Mouse (Mus musculus) MEL (cell line): ENCODE measurements around the gene Slit1. TPM values are rescaled to one million over a fixed set of nuclear protein-coding genes. Genes with fewer than 3 reads are reported as not detected.

Source experiments
- DNase-seq: peaks from one replicate; pipeline ENCODE4 v3.0.0; 2011; ENCODE audit warnings: low read depth, low spot score
- H3K27ac ChIP-seq: 2 replicates; pipeline ENCODE4 v1.5.1; 2012; ENCODE audit warnings: low read depth, mild to moderate bottlenecking, control low read depth, low read length, moderate library complexity; ENCODE audit not compliant: control insufficient read depth
- H3K27me3 ChIP-seq, 2 experiments: fragments of 150-350 bp in 1 of 2; sonication (generic) in 1 of 2; 2 replicates each; pipeline ENCODE4 v1.6.1; 2012; ENCODE audit warnings: low read length in 2 of 2, mild to moderate bottlenecking in 2 of 2, improper control_type of control experiment in 1 of 2, moderate library complexity in 1 of 2; ENCODE audit not compliant: insufficient read depth in 2 of 2, control insufficient read depth in 1 of 2
- H3K36me3 ChIP-seq, 2 experiments: 2 replicates each; pipeline ENCODE4 v1.6.1; 2012 to 2014; ENCODE audit warnings: low read length in 2 of 2, improper control_type of control experiment in 1 of 2, inconsistent platforms in 1 of 2, mild to moderate bottlenecking in 1 of 2; ENCODE audit not compliant: insufficient read depth in 2 of 2, control insufficient read depth in 1 of 2
- H3K4me1 ChIP-seq, 2 experiments: fragments of 150-350 bp in 1 of 2; sonication (generic) in 1 of 2; 2 replicates each; pipeline ENCODE4 v1.6.1; 2012; ENCODE audit warnings: low read length in 2 of 2, improper control_type of control experiment in 1 of 2, mild to moderate bottlenecking in 1 of 2; ENCODE audit not compliant: insufficient read depth in 2 of 2, control insufficient read depth in 1 of 2
- H3K4me3 ChIP-seq, 2 experiments: fragments of 150-350 bp in 1 of 2; sonication (generic) in 1 of 2; 2 replicates each; pipeline ENCODE4 v1.5.1; 2012; ENCODE audit warnings: low read depth in 2 of 2, low read length in 2 of 2, mild to moderate bottlenecking in 2 of 2, moderate library complexity in 2 of 2, control low read depth in 1 of 2, improper control_type of control experiment in 1 of 2; ENCODE audit not compliant: control insufficient read depth in 1 of 2, insufficient read depth in 1 of 2
- H3K79me2 ChIP-seq: 2 replicates; pipeline ENCODE4 v1.6.1; 2012; ENCODE audit warnings: mild to moderate bottlenecking, low read length, moderate library complexity; ENCODE audit not compliant: control insufficient read depth, poor library complexity, insufficient read depth
- H3K9ac ChIP-seq: 2 replicates; pipeline ENCODE4 v1.6.1; 2012; ENCODE audit warnings: low read depth, mild to moderate bottlenecking, control low read depth, low read length, moderate library complexity; ENCODE audit not compliant: control insufficient read depth, poor library complexity, severe bottlenecking
- H3K9me3 ChIP-seq: fragments of 150-350 bp; sonication (generic); replicated peaks from 2 replicates; pipeline ENCODE4 v1.6.1; 2012; ENCODE audit warnings: mild to moderate bottlenecking, low read length, improper control_type of control experiment, moderate library complexity; ENCODE audit not compliant: insufficient read depth
- CHD2 ChIP-seq: IDR thresholded peaks from 2 replicates; pipeline ENCODE4 v1.6.1; 2011; ENCODE audit warnings: low read length, improper control_type of control experiment
- EP300 ChIP-seq, 2 experiments: IDR thresholded peaks; 2 replicates each; pipeline ENCODE4 v1.6.1; 2011; ENCODE audit warnings: improper control_type of control experiment in 2 of 2, low read length in 2 of 2, low read depth in 1 of 2, mild to moderate bottlenecking in 1 of 2
- ETS1 ChIP-seq: IDR thresholded peaks from 2 replicates; pipeline ENCODE4 v1.6.1; 2012; ENCODE audit warnings: low read depth, mild to moderate bottlenecking, inconsistent platforms, low read length, improper control_type of control experiment, moderate library complexity
- GABPA ChIP-seq: IDR thresholded peaks from 2 replicates; pipeline ENCODE4 v1.6.1; 2012; ENCODE audit warnings: low read depth, mild to moderate bottlenecking, inconsistent platforms, low read length, improper control_type of control experiment, moderate library complexity
- GATA1 ChIP-seq: IDR thresholded peaks from 2 replicates; pipeline ENCODE4 v1.6.1; 2011; ENCODE audit warnings: low read depth, low read length, improper control_type of control experiment
- JUND ChIP-seq: IDR thresholded peaks from 2 replicates; pipeline ENCODE4 v1.6.1; 2011; ENCODE audit warnings: low read depth, mild to moderate bottlenecking, improper control_type of control experiment, low read length
- MAX ChIP-seq: IDR thresholded peaks from 2 replicates; pipeline ENCODE4 v1.6.1; 2011; ENCODE audit warnings: low read length, improper control_type of control experiment
- MAZ ChIP-seq: IDR thresholded peaks from 2 replicates; pipeline ENCODE4 v1.6.1; 2012; ENCODE audit warnings: low read depth, mild to moderate bottlenecking, inconsistent platforms, low read length, improper control_type of control experiment
- MEF2A ChIP-seq: IDR thresholded peaks from 2 replicates; pipeline ENCODE4 v1.6.1; 2014; ENCODE audit warnings: low read depth, mild to moderate bottlenecking, inconsistent platforms, low read length, improper control_type of control experiment; ENCODE audit not compliant: poor library complexity, insufficient replicate concordance, severe bottlenecking; ENCODE audit errors: extremely low read depth
- MXI1 ChIP-seq: IDR thresholded peaks from 2 replicates; pipeline ENCODE4 v1.6.1; 2011; ENCODE audit warnings: mild to moderate bottlenecking, low read depth, low read length, improper control_type of control experiment
- NRF1 ChIP-seq: IDR thresholded peaks from 2 replicates; pipeline ENCODE4 v1.6.1; 2014; ENCODE audit warnings: low read depth, mild to moderate bottlenecking, inconsistent platforms, low read length, improper control_type of control experiment, moderate library complexity; ENCODE audit not compliant: poor library complexity, insufficient read depth, severe bottlenecking
- POLR2A ChIP-seq, 2 experiments: IDR thresholded peaks; 2 replicates each; pipeline ENCODE4 v1.6.1; 2011 to 2012; ENCODE audit warnings: low read length in 2 of 2, mild to moderate bottlenecking in 2 of 2, control low read depth in 1 of 2, improper control_type of control experiment in 1 of 2, low read depth in 1 of 2, moderate library complexity in 1 of 2; ENCODE audit not compliant: control insufficient read depth in 1 of 2, insufficient read depth in 1 of 2, poor library complexity in 1 of 2
- POLR2AphosphoS2 ChIP-seq: IDR thresholded peaks from 2 replicates; pipeline ENCODE4 v1.6.1; 2011; ENCODE audit warnings: low read length, improper control_type of control experiment
- RCOR1 ChIP-seq: IDR thresholded peaks from 2 replicates; pipeline ENCODE4 v1.6.1; 2012; ENCODE audit warnings: low read depth, mild to moderate bottlenecking, inconsistent platforms, low read length, improper control_type of control experiment
- TAL1 ChIP-seq: IDR thresholded peaks from 2 replicates; pipeline ENCODE4 v1.6.1; 2012; ENCODE audit warnings: mild to moderate bottlenecking, inconsistent platforms, low read length, moderate library complexity, mixed read lengths
- USF2 ChIP-seq, 2 experiments: IDR thresholded peaks; 2 replicates each; pipeline ENCODE4 v1.6.1; 2011 to 2012; ENCODE audit warnings: improper control_type of control experiment in 2 of 2, low read length in 2 of 2, borderline replicate concordance in 1 of 2, inconsistent platforms in 1 of 2, low read depth in 1 of 2, mild to moderate bottlenecking in 1 of 2; ENCODE audit not compliant: insufficient read depth in 1 of 2
- ZNF384 ChIP-seq: IDR thresholded peaks from 2 replicates; pipeline ENCODE4 v1.6.1; 2012; ENCODE audit warnings: low read depth, mild to moderate bottlenecking, inconsistent platforms, low read length, improper control_type of control experiment
- polyA plus RNA-seq, 2 experiments: library from polyadenylated mRNA; stranded (reverse) in 1 of 2; unstranded in 1 of 2; fragments of >175 nt in 1 of 2; fragments of >200 nt in 1 of 2; gene quantifications; 2 replicates each; pipeline versions ENCODE4 v1.2.1 to v1.2.4; 2012; ENCODE audit warnings: low replicate concordance in 2 of 2, low read depth in 1 of 2; ENCODE audit not compliant: insufficient read length in 2 of 2, insufficient read depth in 1 of 2, missing spikeins in 1 of 2
- total RNA-seq: library from RNA; depleted of rRNA; stranded (reverse); fragments of 300-350 nt; gene quantifications from 2 replicates; pipeline ENCODE4 v1.2.3, GENCODE M21; 2012

Gene Slit1
- total and polyA plus RNA-seq, 3 experiments: 0.04 TPM; not detected in 1

- Histone ChIP-seq H3K9ac (no peak overlapping the region), H3K4me3 (no peak overlapping the region), H3K4me1 (peaks cover 0 to 5% of the 10 kb centered on the region in 2 experiments; a peak in 1 of 4 replicates), H3K9me3 (no peaks in the 10 kb centered on the region), H3K27ac (no peak overlapping the region), H3K36me3 (no peaks in the 10 kb centered on the region), H3K79me2 (no peaks in the 10 kb centered on the region)
- no peak for DNase-seq
- TF ChIP-seq MEF2A: no peak
- TF ChIP-seq JUND: no peak
- no peak for TF ChIP-seq MXI1
- no peak for TF ChIP-seq TAL1
- TF ChIP-seq NRF1: no peak
- no peak for TF ChIP-seq MAZ
- no peak for TF ChIP-seq CHD2
- TF ChIP-seq, all 39 proteins: peak for 0
- peaks cover 15 to 29% of the 10 kb centered on the region in 2 experiments for H3K27me3 ChIP-seq
These were observed 73.0 kb downstream of the Slit1 start for GRCm38 (mm10) chr19:41670473-41670872.

GRCm38 (mm10) chr19:41669747-41670342 is 73.6 kb downstream of the Slit1 start:
- no peak for TF ChIP-seq USF2 (IDR thresholded peaks at IDR 0.05; ENCODE audit: borderline replicate concordance in 1 of 2, insufficient read depth in 1 of 2, low read depth in 1 of 2, low read length in 2 of 2)
- no peak for TF ChIP-seq MXI1
- TF ChIP-seq JUND: no peak
- no peak for TF ChIP-seq POLR2A (IDR thresholded peaks at IDR 0.05; ENCODE audit: control insufficient read depth in 1 of 2, insufficient read depth in 1 of 2, low read depth in 1 of 2, low read length in 2 of 2, poor library complexity in 1 of 2)
- no peak for TF ChIP-seq MAZ
- no peak for TF ChIP-seq RCOR1
- no peak for TF ChIP-seq ETS1
- TF ChIP-seq POLR2AphosphoS2: no peak
- TF ChIP-seq MAX: no peak
- H3K4me3 ChIP-seq: no peak overlapping the region
- H3K79me2 ChIP-seq: no peaks in the 10 kb centered on the region
- peaks cover 0 to 5% of the 10 kb centered on the region in 2 experiments; a peak in 1 of 4 replicates for H3K4me1 ChIP-seq
- H3K27ac ChIP-seq: no peak overlapping the region
- H3K36me3 ChIP-seq: no peaks in the 10 kb centered on the region
- DNase-seq: no peak
- H3K9ac ChIP-seq: no peak overlapping the region
- H3K27me3 ChIP-seq: peaks cover 15 to 30% of the 10 kb centered on the region in 2 experiments
- no peaks in the 10 kb centered on the region for H3K9me3 ChIP-seq

GRCm38 (mm10) chr19:41667591-41667990 is 75.9 kb downstream of the Slit1 start:
- Histone ChIP-seq H3K4me1 (peaks cover 0 to 5% of the 10 kb centered on the region in 2 experiments; a peak in 1 of 4 replicates), H3K27ac (no peak overlapping the region), H3K4me3 (no peak overlapping the region), H3K27me3 (peaks cover 15 to 35% of the 10 kb centered on the region in 2 experiments), H3K79me2 (no peaks in the 10 kb centered on the region), H3K9me3 (no peaks in the 10 kb centered on the region), H3K9ac (no peak overlapping the region), H3K36me3 (no peaks in the 10 kb centered on the region)
- TF ChIP-seq NRF1: no peak
- TF ChIP-seq USF2 (IDR thresholded peaks at IDR 0.05; ENCODE audit: borderline replicate concordance in 1 of 2, insufficient read depth in 1 of 2, low read depth in 1 of 2, low read length in 2 of 2): no peak
- peak in 1 of 2 experiments; percentile 34; a peak in 2 of 4 replicates for TF ChIP-seq EP300 (IDR thresholded peaks at IDR 0.05; ENCODE audit: low read depth in 1 of 2, low read length in 2 of 2)
- no peak for TF ChIP-seq GABPA
- peak; percentile 29; the same call in 1 of the 2 replicates for TF ChIP-seq GATA1
- TF ChIP-seq RCOR1: no peak
- TF ChIP-seq ZNF384: no peak
- DNase-seq: peak; percentile 45
